Mouse (Mus musculus) spleen, adult 18-20 months (tissue): ENCODE data around the gene Cxcr4.

ENCODE experiments used
- DNase-seq, 2 experiments: peaks; one replicate each; pipeline ENCODE4 v3.0.0; 2022; ENCODE audit warnings: mixed read lengths in 2 of 2

Gene Cxcr4

DNA sequence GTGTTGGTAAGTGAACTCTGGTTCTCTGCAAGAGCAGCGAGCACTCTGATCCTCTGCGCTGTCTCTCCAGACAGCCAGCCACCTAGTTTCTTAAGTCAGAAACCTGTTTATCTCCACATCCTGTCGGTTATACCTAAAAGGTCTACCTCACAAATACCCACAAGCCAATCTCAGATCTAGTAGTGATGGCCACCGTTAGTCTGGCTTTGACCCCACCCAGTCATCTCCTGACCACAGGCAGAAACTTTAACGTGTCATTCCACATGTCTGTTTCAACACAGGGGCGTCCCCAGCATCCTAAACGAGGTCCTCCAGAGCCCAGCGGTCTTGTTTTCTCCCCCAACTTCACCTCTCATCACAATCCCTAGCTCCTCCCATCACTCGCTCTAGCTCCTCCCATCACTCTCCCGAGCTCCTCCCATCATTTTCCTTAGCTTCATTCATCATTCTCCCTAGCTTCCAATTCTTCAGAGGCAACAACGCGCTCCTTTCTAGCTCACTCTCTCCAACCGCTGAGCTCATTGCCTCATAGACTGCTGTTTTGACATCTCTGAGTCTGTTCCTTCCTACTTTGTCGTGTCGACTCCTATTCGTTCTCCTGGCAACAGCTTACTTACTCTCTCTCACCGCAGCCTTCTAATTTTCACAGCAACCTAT, 22.0 kb downstream of the Cxcr4 start:
- DNase-seq = no peak

DNA sequence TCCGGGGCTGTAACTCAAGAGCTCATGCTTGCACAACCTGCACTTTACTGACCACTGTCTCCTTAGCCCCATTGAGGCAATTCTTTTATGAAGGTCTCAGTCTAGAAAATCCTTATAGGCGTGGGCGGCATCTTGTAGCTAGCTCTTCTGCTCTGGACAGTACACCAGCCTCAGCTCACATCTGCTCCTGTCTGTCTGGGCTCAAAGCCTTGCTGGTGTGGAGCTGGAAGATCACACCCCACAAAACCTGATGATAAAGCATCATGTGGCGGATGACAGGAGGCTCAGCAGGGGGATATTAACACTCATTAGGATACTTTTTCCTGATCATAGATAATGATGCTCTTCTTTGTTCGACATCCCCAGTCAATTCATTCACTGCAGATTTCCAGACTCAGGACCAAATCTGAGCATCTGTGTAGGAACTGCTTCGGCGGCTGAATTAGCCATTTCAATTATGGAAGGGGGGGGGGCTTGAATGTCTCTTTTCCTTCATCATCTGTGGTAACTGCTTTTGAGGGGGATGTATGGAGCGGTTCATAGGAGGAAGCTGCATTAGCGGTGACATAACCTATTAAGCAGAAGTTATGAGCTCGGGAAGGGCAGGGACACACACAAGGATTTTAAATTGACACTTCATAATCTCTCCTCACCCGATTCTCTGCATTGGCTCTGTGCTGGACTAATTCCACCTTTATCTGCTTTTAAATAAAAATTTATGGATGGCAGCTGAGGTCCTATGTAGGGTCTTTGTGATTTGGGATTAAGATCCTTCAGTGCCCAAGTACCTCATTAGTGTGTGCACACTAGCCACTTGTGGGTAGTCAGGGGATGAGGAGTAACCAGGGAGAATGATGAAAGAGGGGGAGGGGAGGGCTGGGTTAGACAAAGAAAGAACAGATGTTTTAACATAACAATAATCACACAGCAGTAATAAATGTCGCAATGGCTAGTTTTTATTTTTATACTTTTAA, 24.6 kb downstream of the Cxcr4 start:
- DNase-seq = no peak

DNA sequence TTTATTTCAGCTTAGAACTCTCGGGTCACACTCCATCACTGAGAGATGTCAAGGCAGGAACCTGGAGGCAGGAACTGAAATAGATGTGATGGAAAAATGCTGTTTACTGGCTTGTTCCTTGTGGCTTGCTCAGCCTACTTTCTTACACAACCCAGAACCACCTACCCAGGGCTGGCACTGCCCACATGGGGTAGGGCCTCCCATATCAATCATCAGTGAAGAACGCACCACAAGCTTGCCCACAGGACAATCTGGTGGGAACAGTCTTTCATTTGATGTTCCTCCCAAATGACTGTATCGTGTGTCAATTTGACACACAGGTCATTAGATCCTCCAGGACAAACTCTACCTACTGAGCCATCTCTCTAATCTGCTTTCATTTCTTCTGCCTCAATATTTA, 28.2 kb downstream of the Cxcr4 start:
- no peak for DNase-seq

DNA sequence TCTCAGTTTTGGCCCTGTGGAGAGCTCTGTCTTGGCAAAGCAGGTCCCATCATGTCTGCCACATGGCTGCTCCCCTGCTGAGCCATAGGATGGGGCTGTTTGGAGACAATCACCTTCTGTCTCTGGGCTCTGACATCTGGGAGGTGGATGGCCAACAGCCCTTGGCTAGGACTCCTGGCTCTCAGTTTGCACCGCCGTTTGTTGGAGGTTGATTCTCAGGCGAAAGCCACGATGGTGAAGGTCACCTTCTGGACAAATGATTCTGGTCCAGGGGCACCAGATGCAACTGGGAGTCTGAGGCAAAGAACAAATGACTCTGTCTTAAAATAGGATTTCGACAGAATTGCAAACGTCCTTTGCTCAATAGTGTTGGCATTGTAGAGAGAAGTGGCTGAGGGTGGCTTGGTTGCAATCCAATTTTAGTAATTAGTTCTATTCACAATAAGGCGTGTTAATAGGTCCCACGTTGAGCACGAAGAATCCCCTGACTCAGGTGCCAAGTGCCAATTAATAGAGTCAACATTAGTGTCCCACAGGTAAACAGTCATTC, 30.7 kb downstream of the Cxcr4 start:
- no peak for DNase-seq

DNA sequence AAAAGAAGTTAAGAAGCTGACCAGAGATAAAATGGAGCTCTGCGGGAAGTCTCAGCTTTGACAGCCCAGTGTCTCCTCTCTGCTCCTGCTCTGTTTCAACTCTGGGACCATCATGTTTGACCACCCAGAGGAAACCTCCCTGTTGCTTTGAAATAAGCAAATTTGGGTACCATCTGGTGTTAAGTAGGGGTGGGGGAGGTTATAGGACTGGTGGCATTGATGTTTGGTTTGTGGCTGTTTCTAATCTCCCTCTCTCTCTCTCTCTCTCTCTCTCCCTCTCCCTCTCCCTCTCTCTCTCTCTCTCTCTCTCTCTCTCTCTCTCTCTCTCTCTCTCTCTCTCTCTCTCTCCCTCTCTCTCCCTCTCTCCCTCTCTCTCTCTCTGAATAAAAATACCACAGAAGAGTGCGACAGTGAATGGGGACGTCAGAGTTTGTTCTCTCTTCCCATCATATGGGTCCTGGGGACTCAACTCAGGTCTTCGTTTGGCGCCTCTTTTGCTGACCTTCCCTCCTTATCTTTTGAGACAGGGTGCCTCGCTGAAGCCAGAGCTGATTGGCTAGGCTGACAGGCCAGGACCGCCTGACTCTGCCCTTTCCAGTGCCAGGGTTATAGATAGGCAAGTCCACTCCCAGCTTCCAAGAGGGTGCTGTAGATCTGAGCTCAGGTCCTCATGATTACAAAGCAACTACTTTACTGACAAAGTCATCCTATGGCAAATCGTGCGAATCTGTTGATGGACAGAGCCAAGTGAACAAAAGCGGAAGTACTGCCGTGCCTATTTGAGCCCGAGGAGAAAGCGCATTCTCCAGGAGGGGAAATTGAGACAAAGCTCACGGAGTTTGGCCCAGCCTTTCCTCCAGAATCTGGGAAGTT, 31.4 kb downstream of the Cxcr4 start:
- no peak for DNase-seq

DNA sequence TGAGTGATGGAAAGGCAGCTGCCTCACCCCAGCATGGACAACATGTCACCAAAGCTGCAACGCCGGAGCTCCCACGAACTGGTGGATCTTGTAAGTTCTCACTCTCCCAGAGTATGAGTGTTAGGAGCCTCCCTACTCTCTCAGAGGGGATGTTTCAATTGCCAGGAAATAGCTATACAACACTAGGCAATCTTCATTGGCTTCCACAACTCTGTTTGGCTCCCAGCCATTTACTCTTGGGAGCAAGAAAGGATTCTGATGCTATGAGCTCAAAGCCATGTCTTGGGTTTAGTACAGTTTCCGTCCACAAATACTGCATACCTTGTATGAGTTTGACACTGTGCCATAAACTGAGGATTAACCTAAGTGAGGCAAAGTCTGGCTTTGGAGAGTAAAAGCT, 34.1 kb downstream of the Cxcr4 start:
- DNase-seq = no peak

DNA sequence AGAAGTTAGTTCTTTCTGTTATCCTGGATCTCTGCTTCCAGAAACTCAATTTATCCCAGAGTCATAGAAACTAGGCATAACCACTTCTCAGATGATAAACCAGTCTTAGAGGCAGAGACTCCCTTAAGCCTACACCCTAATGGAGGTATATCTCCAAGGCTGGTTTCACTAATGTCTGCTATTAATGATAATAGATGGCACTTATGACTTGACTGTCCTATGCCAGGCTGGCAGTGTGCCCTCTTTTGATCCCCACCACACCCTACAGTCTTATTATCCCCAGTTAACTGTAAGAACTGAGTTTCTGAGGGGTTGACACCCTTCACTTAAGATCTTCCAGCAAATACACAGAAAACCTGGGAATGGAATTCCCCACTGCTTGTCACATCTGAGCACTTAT, 39.5 kb downstream of the Cxcr4 start:
- DNase-seq = no peak

DNA sequence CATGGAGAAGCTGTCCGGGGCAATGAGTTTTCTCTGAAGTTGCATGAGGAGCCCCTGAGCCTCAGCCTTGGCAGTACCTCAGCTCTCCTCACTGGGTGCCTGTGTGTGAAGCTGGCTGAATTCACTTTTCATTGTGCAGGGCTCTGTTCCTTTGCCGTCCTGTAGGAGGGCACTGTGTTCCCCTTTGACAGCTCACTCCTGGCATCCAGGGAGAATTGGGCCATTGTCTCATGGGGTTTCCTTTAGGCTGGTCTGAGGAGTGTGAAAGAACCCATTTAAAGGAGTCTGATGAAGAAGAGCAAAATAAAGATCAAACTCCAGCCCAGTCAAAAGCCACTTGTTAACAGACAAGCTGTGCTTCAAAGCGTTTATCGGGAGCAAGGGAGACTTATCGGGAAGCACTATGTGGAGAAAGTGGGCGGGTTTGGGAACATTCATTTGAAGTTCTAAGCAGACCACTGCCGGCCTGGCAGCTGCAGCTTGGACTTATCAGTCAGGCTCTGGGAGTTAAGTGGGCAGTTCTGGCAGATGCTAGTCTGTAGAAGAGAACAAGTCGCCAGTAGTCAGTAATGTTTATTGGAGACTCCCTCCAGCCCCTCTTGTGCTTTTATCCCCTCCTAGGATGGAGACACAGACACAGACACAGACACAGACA, 40.2 kb downstream of the Cxcr4 start:
- DNase-seq = no peak

DNA sequence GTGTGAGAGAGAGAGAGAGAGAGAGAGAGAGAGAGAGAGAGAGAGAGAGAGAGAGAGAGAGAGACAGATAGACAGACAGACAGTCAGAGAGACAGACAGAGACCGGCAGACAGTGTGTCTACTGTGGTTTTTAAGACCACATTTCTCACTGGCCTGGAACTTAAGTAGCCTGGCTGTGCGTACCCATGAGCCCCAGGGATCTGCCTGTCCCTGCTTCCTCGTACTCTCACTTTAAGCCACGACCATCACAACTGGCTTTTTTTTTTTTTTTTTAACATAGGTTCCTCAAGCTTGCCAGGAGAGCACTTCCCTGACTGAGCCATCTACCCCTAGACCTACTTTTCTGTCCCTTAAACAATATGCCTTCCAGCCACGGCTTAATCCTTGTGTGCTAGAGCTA, 42.7 kb downstream of the Cxcr4 start:
- no peak for DNase-seq

DNA sequence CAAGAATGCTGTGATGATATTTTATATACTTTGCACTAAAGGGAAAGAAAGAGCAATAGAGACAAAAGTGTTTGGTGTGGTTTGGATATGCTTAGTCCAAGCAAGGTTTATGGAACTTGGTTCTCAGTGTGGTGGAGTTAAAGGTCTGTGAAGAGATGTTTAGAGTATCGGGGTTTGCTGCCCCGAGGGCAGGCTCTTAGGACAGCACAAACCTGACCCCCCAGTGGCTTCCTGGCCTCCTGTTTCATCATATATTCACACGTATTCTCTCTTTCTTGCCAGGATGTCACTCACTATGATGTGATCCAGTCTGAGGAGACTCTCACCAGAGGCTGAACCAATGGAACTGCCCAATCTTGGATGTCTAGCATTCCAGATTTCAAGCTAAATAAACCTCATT, 43.1 kb downstream of the Cxcr4 start:
- no peak for DNase-seq

DNA sequence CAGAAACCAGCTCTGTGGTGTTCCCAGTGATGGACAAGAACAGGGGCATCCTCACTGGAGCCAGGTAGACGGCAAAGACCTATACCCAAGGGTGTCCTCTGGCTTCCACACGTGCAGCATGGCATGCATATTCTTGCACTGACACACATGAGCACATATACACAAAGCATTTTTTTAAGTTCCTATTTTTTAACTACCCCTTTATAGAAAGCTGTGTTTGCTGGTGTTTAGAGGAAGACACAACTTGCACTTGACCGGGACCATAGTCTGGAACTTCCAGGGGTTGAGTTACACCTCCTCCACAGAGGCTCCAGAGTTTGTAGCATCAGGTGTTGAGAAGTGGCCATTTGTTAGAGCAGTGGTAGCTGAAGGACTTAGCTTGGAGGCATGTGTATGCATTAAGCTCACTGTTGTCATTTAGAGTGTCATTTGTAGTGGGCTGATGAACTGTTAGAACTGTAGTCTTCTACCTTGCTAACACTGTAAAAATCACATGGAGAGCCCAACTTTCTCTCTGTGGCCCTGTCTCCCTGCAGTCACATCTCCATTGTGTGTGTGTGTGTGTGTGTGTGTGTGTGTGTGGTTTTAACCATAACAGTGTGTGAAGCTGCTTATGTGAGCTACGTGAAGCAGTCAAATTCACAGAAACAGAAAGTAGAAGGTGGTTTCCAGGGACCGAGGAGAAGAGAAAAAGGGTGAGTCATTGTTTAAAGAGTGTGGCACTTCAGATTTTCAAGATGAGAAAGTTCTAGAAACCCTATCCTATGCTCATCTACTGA, 43.7 kb downstream of the Cxcr4 start:
- DNase-seq = peak in 1 of 2 experiments; percentile 10

DNA sequence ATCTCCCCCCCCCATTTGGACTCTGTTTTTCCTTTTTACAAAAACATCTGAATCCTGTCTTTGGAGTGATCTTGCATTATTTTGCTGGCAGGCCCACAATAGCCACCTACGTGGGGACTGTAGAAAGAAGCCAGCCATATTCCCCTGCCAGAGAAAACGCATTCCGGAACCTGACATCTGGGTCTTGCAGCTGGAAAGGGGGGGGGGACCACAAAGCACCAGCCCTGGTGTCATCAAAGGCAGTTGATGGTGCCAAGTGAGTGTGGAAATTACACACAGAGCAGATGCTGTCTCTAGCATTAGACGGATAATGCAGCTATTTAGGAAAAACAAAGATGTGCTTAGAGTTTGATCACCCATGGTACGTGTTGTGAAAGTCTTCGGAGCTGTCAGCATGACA, 46.4 kb downstream of the Cxcr4 start:
- no peak for DNase-seq

DNA sequence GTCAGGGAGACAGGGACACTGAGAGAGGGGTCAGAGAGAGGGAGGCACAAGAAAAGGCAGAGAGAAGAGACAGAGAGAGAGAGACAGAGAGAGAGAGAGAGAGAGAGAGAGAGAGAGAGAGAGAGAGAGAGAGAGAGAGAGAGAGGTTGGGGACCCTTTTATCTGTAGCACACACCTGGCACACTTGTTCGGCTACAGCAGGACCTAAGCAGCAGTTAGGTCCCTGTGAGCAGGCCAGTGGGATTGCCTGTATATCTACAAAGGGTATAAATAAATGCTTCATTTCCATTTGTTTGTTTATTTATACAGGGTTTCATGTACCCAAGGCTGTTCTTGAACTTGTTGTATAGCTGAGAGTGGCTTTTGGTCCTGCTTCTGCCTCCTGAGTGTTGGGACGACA, 49.0 kb downstream of the Cxcr4 start:
- no peak for DNase-seq

DNA sequence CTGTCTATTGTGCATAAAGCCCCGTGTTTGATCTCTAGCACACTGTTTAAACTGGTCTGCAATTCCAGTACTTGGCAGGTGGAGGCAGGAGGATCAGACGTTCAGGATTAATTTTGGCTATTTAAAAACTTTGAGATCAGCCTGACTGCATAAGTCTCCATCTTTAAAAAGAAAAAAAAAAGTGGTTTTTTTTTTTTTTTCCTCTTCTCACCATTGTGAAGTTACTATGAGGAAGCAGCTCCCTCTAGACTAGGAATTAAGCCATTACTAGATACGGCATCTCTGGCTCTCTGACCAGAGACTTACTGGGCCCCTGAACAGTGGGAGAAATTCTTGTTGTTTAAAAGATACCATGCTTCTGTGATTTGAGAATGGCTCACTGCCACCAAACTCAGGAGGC, 49.5 kb downstream of the Cxcr4 start:
- DNase-seq = no peak

DNA sequence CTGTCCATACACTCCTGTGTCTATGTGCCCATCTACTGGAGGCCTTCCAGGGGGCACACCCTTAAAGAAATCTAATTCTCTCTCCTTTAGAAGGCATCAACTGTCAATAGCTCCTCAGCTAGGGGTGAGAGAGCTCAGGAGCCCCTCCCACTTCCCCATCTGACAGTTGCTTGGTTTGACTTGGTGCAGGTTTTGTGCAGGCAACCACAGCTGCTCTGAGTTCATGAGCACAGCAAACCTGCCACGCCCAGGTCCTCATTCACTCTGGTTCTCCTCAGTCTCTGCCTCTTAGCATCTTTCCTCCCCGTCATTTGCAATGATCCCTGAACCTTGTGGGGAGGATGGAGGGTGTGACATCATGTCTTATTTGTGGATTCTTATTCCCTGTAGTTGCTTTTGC, 51.9 kb downstream of the Cxcr4 start:
- peak in 1 of 2 experiments; percentile 9 for DNase-seq

DNA sequence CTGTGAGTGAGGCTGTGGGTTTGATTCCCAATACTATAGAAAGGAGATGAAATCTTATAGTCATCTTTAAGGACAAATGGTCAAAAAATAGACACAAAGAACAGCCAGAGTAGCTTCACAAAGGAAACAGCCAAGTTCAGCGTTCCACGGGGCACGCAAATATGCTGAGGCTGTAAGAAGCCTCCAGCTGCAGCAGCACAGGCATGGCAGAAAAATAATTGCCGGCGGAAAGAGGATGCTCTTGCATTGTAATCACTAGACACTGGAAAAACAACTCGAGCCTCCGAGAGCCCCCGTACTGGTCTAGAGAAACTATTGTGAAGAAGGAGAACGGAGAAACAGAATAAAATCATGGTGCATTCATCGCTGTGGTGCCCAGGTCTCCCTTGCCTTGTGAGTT, 52.5 kb downstream of the Cxcr4 start:
- no peak for DNase-seq
